Mouse (Mus musculus) ES-Bruce4 (cell line): Measurements from ENCODE around the gene Dab1.

Experiments used
- CTCF ChIP-seq: IDR thresholded peaks from one replicate; pipeline ENCODE4 v1.8.1; 2011; ENCODE audit warnings: low read depth, low read length
- EP300 ChIP-seq: IDR thresholded peaks from 2 replicates; pipeline ENCODE4 v1.6.1; 2011; ENCODE audit warnings: low read depth, low read length; ENCODE audit not compliant: insufficient read depth
- POLR2A ChIP-seq: IDR thresholded peaks from one replicate; pipeline ENCODE4 v1.8.1; 2011; ENCODE audit warnings: low read length; ENCODE audit not compliant: insufficient read depth

DNA sequence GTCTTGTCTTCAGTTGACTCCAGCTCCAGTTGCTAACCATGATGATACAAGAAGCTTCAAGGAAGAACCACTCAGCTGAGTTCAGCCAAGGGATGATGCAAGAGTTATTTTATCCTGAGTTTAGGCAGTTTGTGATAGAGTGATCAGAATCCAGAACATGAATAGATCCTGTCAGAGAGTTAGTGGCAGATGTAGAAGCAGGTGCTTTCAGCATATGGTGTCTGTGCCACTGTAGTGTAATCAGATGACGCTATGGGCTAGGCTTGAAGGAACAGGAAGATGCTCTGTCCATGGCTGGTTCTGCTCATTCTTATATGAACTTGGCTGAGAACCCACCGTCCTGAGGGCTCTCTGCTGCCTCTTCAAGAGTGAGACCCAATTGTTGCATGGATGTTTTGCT lies 43.6 kb upstream of the Dab1 start:
- TF ChIP-seq POLR2A (no peak), CTCF (no peak), EP300 (no peak)
